Mouse (Mus musculus) olfactory bulb, adult 2 months (tissue): ENCODE data around the gene Mcrip1. TPM values are rescaled to one million over a fixed set of nuclear protein-coding genes. Genes with fewer than 3 reads are reported as not detected.
"Not testable (repeated sequence)": the region's sequence is repeated elsewhere in the genome, so short reads cannot be mapped to it uniquely, and the experiment has no call there.

Experiments
- H3K27ac ChIP-seq: fragments of 200-500 bp; 2 replicates; pipeline ENCODE4 v1.5.1; 2012; ENCODE audit warnings: low read depth, low read length; ENCODE audit not compliant: insufficient read depth
- H3K4me1 ChIP-seq: fragments of 200-500 bp; 2 replicates; pipeline ENCODE4 v1.6.1; 2012; ENCODE audit warnings: low read length; ENCODE audit not compliant: control insufficient read depth, insufficient read depth
- H3K4me3 ChIP-seq: fragments of 200-500 bp; 2 replicates; pipeline ENCODE4 v1.5.1; 2012; ENCODE audit warnings: mild to moderate bottlenecking, low read depth, low read length, moderate library complexity; ENCODE audit not compliant: insufficient read depth
- CTCF ChIP-seq: fragments of 200-500 bp; IDR thresholded peaks from 2 replicates; pipeline ENCODE4 v1.5.1; 2012; ENCODE audit warnings: low read depth, mild to moderate bottlenecking, low read length, moderate library complexity; ENCODE audit not compliant: insufficient read depth
- POLR2A ChIP-seq: fragments of 200-500 bp; IDR thresholded peaks from 2 replicates; pipeline ENCODE4 v1.6.1; 2012; ENCODE audit warnings: mild to moderate bottlenecking, low read depth, low read length, moderate library complexity; ENCODE audit not compliant: insufficient read depth
- WGBS: fragments of 180-500 bp; shearing (Covaris S2); methylation state at CpG from one replicate; pipeline ENCODE4 v1.1.7; 2018; 5-methylcytosine and 5-hydroxymethylcytosine counted together
- polyA plus RNA-seq: library from polyadenylated mRNA; stranded (reverse); fragments of >200 nt; gene quantifications from 2 replicates; pipeline ENCODE4 v1.2.4, GENCODE M21; 2012; ENCODE audit warnings: low replicate concordance; ENCODE audit not compliant: missing spikeins, insufficient read depth, insufficient read length

Mcrip1 gene
- polyA plus RNA-seq, 1 experiment = not detected

GRCm38 (mm10) chr11:120565114-120565513, 15.6 kb upstream of the Mcrip1 start:
- H3K4me1 ChIP-seq = no peaks in the 10 kb centered on the region
- H3K4me3 ChIP-seq = no peak overlapping the region
- 79% methylated on average over 9 of the region's 9 CpGs for WGBS
- no peak overlapping the region for H3K27ac ChIP-seq
- TF ChIP-seq CTCF (no peak), POLR2A (no peak)

GRCm38 (mm10) chr11:120562949-120563348, 13.4 kb upstream of the Mcrip1 start:
- WGBS = 96% methylated on average over 13 of the region's 13 CpGs
- H3K27ac ChIP-seq = no peak overlapping the region
- TF ChIP-seq POLR2A (no peak), CTCF (no peak)
- H3K4me3 ChIP-seq = no peak overlapping the region
- H3K4me1 ChIP-seq = no peaks in the 10 kb centered on the region

- H3K27ac ChIP-seq = no peak overlapping the region
- H3K4me1 ChIP-seq = no peaks in the 10 kb centered on the region
- no peak overlapping the region for H3K4me3 ChIP-seq
- 91% methylated on average over 13 of the region's 13 CpGs for WGBS
- TF ChIP-seq CTCF (no peak), POLR2A (no peak)
These were observed 11.6 kb upstream of the Mcrip1 start for GRCm38 (mm10) chr11:120560952-120561728.

- not testable (repeated sequence) for H3K27ac ChIP-seq, H3K4me3 ChIP-seq, H3K4me1 ChIP-seq
- WGBS = 91% methylated on average over 6 of the region's 6 CpGs
These were observed 9.3 kb upstream of the Mcrip1 start for GRCm38 (mm10) chr11:120558843-120559242.

- no peak overlapping the region for H3K27ac ChIP-seq
- 75% methylated on average over 2 of the region's 2 CpGs for WGBS
- no peak overlapping the region for H3K4me3 ChIP-seq
- peaks cover 6% of the 10 kb centered on the region for H3K4me1 ChIP-seq
- TF ChIP-seq POLR2A (no peak), CTCF (no peak)
These were observed 5.7 kb upstream of the Mcrip1 start for GRCm38 (mm10) chr11:120555260-120555659.

GRCm38 (mm10) chr11:120554834-120555233, 5.3 kb upstream of the Mcrip1 start:
- Histone ChIP-seq H3K27ac (no peak overlapping the region), H3K4me3 (no peak overlapping the region), H3K4me1 (peaks cover 10% of the 10 kb centered on the region)
- TF ChIP-seq POLR2A (no peak), CTCF (no peak)
- 75% methylated on average over 7 of the region's 7 CpGs for WGBS

- TF ChIP-seq CTCF (no peak), POLR2A (no peak)
- 64% methylated on average over 5 of the region's 5 CpGs for WGBS
These were observed 3.2 kb upstream of the Mcrip1 start for GRCm38 (mm10) chr11:120552736-120553135.

GRCm38 (mm10) chr11:120550810-120551440, 1.4 kb upstream of the Mcrip1 start, which contains the start of gene Ppp1r27:
Gene Ppp1r27 (minus strand): TSS chr11:120551132.
- Histone ChIP-seq H3K4me3 (peak within 1 kb of the TSS; percentile 86), H3K4me1 (peaks cover 22% of the 10 kb centered on the region), H3K27ac (peak within 1 kb of the TSS; percentile 45; the same call in 1 of the 2 replicates)
- WGBS = 96% methylated on average over 28 of the region's 28 CpGs
- no peak for TF ChIP-seq POLR2A

More at GRCm38 (mm10) chr11:120552736-120553135, 3.2 kb upstream of the Mcrip1 start:
- no peak overlapping the region for H3K27ac ChIP-seq
- no peak overlapping the region for H3K4me3 ChIP-seq
- H3K4me1 ChIP-seq = peaks cover 19% of the 10 kb centered on the region

- 71% methylated on average over 11 of the region's 11 CpGs for WGBS
These were observed 671 bp upstream of the Mcrip1 start for GRCm38 (mm10) chr11:120549986-120550809.

More at GRCm38 (mm10) chr11:120549986-120550809, 671 bp upstream of the Mcrip1 start:
- Histone ChIP-seq H3K4me3 (peak overlapping the region; percentile 86), H3K4me1 (peaks cover 22% of the 10 kb centered on the region), H3K27ac (peak overlapping the region; percentile 45; the same call in 1 of the 2 replicates)
- TF ChIP-seq POLR2A = no peak
- no peak for TF ChIP-seq CTCF
